Mouse (Mus musculus): ENCODE data around the gene Amh. TPM values are rescaled to one million over a fixed set of nuclear protein-coding genes. Genes with fewer than 3 reads are reported as not detected.
A peak's percentile ranks its signal among the peaks of the same experiment; 100 is the strongest.
"Not testable (repeated sequence)": the region's sequence is repeated elsewhere in the genome, so short reads cannot be mapped to it uniquely, and the experiment has no call there.

Gene Amh
- polyA plus RNA-seq, 1 experiment from 2014 or later, result not detected

DNA sequence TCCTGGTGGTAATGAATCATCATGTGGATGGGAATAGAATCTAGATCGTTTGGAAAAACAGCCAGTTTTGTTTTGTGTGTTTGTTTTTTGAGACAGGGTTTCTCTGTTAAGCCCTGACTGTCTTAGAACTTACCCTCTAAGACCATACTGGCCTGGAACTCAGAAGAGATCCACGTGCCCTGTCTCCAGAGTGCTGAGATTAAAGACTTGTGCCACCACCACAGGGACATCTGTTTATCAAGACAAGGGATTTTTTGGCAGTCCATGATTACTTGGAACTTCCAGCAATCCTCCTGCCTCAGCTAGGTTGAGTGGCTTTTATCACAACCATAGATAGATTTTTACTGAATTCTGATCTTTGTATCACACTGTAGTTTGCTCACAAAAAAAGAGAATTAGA lies 19.8 kb downstream of the Amh start:
- Histone ChIP-seq H3K4me3 (no peak overlapping the region), H3K9me3 (no peaks in the 10 kb centered on the region), H3K27me3 (no peaks in the 10 kb centered on the region), H3K4me1 (peaks cover 22% of the 10 kb centered on the region), H3K36me3 (peaks cover 8% of the 10 kb centered on the region), H3K27ac (no peak overlapping the region), H3K4me2 (replicated peaks) (no peak overlapping the region), H3K9ac (no peak overlapping the region)
- ATAC-seq (ENCODE audit: low FRiP score, low read depth), result no peak
- WGBS, result 81% methylated on average over 2 of the region's 2 CpGs

- ATAC-seq (ENCODE audit: low FRiP score, low read depth), result peak; percentile 98
- H3K4me1 ChIP-seq, result peaks cover 37% of the 10 kb centered on the region
- no peaks in the 10 kb centered on the region for H3K27me3 ChIP-seq
- H3K27ac ChIP-seq, result peak within 1 kb of the TSS; percentile 87
- peak within 1 kb of the TSS; percentile 90 for H3K9ac ChIP-seq
- under 1% methylated on average over 80 of the region's 82 CpGs for WGBS
- peaks cover 18% of the 10 kb centered on the region for H3K36me3 ChIP-seq
- H3K4me2 ChIP-seq (replicated peaks), result peak within 1 kb of the TSS; percentile 100
- no peaks in the 10 kb centered on the region for H3K9me3 ChIP-seq
- H3K4me3 ChIP-seq, result peak within 1 kb of the TSS; percentile 82
Observed at GRCm38 (mm10) chr10:80826151-80827062, 21.4 kb downstream of the Amh start, which contains the start of gene Oaz1. Oaz1 (plus strand) TSS chr10:80826656.

GRCm38 (mm10) chr10:80827063-80827869 lies 22.2 kb downstream of the Amh start:
- 8% methylated on average over 29 of the region's 29 CpGs for WGBS
- H3K4me1 ChIP-seq, result peaks cover 37% of the 10 kb centered on the region
- peak overlapping the region; percentile 90 for H3K9ac ChIP-seq
- peak overlapping the region; percentile 100 for H3K4me2 ChIP-seq (replicated peaks)
- no peaks in the 10 kb centered on the region for H3K9me3 ChIP-seq
- ATAC-seq (ENCODE audit: low FRiP score, low read depth), result no peak
- peaks cover 18% of the 10 kb centered on the region for H3K36me3 ChIP-seq
- H3K27ac ChIP-seq, result peak overlapping the region; percentile 87; the same call in 1 of the 2 replicates
- peaks cover under 1% of the 10 kb centered on the region; the same call in 1 of the 2 replicates for H3K27me3 ChIP-seq
- H3K4me3 ChIP-seq, result peak overlapping the region; percentile 82

DNA sequence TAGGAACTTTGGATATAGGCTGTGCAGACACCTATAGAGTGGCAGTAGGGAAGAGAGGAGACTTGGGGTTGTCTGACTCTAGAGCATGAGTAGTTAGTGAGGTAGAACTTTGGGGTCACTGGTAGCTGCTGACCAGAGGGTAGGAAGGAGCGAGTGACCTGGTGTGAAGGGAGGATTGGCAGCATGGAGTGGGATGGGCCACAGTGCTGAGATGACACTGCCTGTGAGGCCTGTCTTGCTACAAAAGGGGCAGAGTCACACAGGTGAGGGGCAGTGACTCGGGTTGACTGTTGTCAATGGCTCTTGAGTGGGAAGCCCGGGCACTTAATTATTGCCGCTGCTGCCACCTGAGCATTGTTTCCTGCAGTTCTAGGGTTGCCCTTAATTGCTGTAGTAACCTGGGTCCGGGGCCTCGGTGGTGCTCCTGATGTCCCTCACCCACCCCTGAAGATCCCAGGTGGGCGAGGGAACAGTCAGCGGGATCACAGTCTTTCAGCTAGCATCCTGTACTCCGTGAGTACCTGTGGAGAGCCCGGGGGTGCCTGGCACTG lies 22.9 kb downstream of the Amh start:
- Histone ChIP-seq H3K36me3 (peaks cover 18% of the 10 kb centered on the region), H3K9me3 (no peaks in the 10 kb centered on the region), H3K4me3 (peak overlapping the region; percentile 82), H3K4me2 (replicated peaks) (peak overlapping the region; percentile 100), H3K27ac (no peak overlapping the region), H3K9ac (peak overlapping the region; percentile 90), H3K4me1 (peaks cover 37% of the 10 kb centered on the region), H3K27me3 (peaks cover 7% of the 10 kb centered on the region)
- ATAC-seq (ENCODE audit: low FRiP score, low read depth), result no peak
- 72% methylated on average over 10 of the region's 10 CpGs for WGBS

GRCm38 (mm10) chr10:80828587-80828986 lies 23.5 kb downstream of the Amh start:
- peaks cover 13% of the 10 kb centered on the region for H3K27me3 ChIP-seq
- ATAC-seq (ENCODE audit: low FRiP score, low read depth); H3K27ac ChIP-seq; H3K9me3 ChIP-seq: not testable (repeated sequence)
- WGBS, result 83% methylated on average over 9 of the region's 9 CpGs
- peak overlapping the region; percentile 100 for H3K4me2 ChIP-seq (replicated peaks)
- peak overlapping the region; percentile 82 for H3K4me3 ChIP-seq
- peak overlapping the region; percentile 90; the same call in 1 of the 2 replicates for H3K9ac ChIP-seq
- peaks cover 18% of the 10 kb centered on the region for H3K36me3 ChIP-seq
- H3K4me1 ChIP-seq, result peaks cover 37% of the 10 kb centered on the region

DNA sequence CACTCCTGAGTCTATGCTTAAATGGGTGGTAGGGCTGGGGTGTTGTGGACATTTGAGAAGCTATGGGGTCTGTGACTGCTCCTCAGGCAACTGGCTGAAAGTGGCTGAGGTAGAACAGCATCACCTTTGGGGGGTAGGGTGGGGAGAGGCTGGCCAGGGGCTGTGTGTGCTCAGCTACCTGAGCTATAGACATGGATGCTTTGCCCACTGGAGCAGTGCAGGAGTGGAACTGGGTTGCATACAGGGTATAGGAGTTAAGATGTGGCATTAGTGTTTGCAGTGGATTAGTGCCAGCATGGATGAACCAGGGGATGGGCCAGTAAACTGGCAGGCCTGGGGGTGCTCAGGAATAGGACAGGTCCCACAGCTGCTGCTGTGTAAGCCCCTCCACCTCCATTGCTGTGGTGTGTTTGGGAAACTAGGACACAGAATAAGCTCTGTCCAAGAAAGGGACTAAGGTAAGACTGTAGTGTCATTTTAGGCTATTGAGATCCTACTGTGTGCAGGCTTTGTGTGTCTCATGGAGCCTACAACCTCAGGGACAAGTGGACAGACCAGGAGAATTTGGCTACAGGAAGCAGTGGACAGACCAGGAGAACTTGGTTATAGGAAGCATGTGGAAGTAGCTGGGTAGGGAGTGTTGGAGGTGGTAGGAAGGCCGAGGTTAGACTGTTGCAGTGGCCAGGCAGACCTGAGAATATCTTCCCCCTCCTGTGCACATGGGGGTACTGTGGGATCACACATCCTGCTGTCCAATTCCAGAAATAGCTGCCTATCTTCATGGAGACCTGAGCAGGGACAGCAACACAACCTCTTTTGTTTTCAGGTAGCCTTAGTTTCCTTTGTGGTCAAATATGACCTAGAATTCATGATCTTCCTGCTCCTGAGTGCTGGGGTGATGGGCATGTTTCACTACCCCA lies 24.6 kb downstream of the Amh start:
- peaks cover 18% of the 10 kb centered on the region for H3K36me3 ChIP-seq
- H3K4me3 ChIP-seq, result peak overlapping the region; percentile 0; the same call in 1 of the 2 replicates
- H3K4me2 ChIP-seq (replicated peaks), result 0 out of 2 replicates have a peak overlapping the region, but pooled peaks have one; percentile 4
- WGBS, result 71% methylated on average over 1 of the region's 1 CpGs
- no peak overlapping the region for H3K27ac ChIP-seq
- H3K9ac ChIP-seq, result no peak overlapping the region
- peaks cover 24% of the 10 kb centered on the region for H3K27me3 ChIP-seq
- ATAC-seq (ENCODE audit: low FRiP score, low read depth), result no peak
- H3K9me3 ChIP-seq, result no peaks in the 10 kb centered on the region
- H3K4me1 ChIP-seq, result peaks cover 37% of the 10 kb centered on the region

DNA sequence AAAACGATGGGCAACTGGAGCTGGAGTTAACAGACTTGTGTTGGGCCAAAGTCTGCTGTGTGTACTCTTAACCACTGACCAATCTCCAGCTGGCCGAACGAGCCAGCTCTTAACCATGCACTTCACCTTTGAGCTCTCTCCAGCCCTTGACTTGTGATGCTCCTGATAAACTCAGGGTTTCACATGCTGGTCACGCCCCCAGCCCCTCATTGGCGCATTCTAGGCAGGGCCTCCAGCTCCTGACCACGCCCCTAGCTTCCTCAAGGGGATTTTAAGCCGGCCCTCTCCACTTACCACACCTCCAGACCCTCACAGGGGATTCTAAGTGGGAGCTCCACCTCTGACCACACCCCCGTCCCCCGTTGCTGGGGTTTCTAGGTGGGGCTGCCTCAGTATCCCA lies 26.1 kb downstream of the Amh start:
- Histone ChIP-seq H3K4me3 (no peak overlapping the region), H3K36me3 (peaks cover 18% of the 10 kb centered on the region), H3K27me3 (peaks cover 39% of the 10 kb centered on the region), H3K9me3 (no peaks in the 10 kb centered on the region), H3K27ac (no peak overlapping the region), H3K9ac (no peak overlapping the region), H3K4me2 (replicated peaks) (peak overlapping the region; percentile 11; the same call in 1 of the 2 replicates), H3K4me1 (peaks cover 37% of the 10 kb centered on the region)
- WGBS, result 5% methylated on average over 9 of the region's 9 CpGs
- ATAC-seq (ENCODE audit: low FRiP score, low read depth), result no peak

DNA sequence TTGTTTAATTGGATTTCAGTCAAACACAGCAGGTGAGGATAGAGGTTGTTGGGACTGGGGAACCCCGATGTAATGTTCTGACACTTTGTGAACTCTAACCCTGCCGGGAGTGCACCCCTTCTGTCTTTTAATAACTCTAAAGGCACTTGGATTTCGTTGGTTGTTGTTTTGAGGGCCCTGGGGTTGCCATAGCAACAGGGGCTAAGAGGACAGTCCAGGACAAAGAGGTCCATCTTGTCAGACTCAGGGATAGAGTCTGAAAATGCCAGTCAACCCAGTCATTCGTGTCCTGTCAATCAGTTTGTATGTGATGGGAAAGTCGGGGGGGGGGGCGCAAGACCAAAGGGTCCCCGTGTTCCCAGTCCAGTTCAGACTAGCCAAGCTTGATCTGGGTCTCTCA lies 27.8 kb downstream of the Amh start:
- Histone ChIP-seq H3K4me1 (peaks cover 32% of the 10 kb centered on the region), H3K27me3 (peaks cover 55% of the 10 kb centered on the region)
- WGBS, result 74% methylated on average over 7 of the region's 7 CpGs

DNA sequence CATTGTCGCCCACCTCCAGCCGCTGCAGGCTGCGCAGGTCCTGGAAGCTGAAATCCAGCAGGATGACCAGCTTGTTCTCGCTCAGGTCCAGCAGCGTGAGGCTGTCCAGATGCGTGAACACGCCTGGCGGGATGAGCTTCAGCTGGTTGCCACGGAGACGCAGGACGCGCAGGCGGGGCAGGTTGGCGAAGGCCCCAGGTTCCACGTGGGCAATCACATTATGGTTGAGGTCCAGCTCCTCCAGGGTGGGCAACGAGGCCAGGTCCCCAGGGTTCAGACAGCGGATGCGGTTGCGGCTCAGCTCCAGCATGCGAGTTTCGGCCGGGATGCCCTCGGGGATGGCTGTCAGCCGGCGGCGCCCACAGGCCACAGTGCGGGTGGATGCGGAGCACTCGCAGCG lies 30.6 kb downstream of the Amh start:
- 0 out of 2 replicates have a peak overlapping the region, but pooled peaks have one; percentile 14 for H3K4me2 ChIP-seq (replicated peaks)
- WGBS, result 57% methylated on average over 30 of the region's 30 CpGs

More for the DNA sequence above, 27.8 kb downstream of the Amh start:
- H3K4me2 ChIP-seq (replicated peaks), result no peak overlapping the region
- ATAC-seq (ENCODE audit: low FRiP score, low read depth), result no peak
- peaks cover 18% of the 10 kb centered on the region for H3K36me3 ChIP-seq
- H3K4me3 ChIP-seq, result no peak overlapping the region
- H3K27ac ChIP-seq, result no peak overlapping the region
- no peak overlapping the region for H3K9ac ChIP-seq
- H3K9me3 ChIP-seq, result no peaks in the 10 kb centered on the region

DNA sequence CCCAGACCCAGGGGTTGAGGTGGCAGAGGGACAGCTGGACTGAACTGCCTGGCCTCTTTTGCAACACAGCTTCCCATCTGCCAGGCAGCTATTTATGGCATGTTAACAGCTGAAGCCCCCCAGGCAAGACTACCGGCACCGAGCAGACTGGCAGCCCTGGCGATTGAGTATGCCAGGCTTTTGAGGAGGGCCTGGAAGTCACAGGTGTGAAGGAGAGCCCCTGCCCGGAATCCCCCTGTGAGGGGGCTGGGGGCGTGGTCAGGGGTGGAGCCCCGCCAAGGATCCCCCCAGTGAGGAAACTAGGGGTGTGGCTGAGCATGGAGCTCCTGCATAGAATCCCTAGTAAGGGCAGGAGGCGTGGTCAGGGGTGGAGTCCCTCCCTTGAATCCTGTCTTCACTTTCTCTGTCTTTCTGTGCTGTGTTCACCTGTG lies 31.9 kb downstream of the Amh start:
- Histone ChIP-seq H3K27ac (no peak overlapping the region), H3K4me3 (no peak overlapping the region), H3K36me3 (no peaks in the 10 kb centered on the region), H3K4me1 (no peaks in the 10 kb centered on the region), H3K9me3 (no peaks in the 10 kb centered on the region), H3K27me3 (peaks cover 89% of the 10 kb centered on the region), H3K9ac (no peak overlapping the region), H3K4me2 (replicated peaks) (no peak overlapping the region)
- 35% methylated on average over 7 of the region's 7 CpGs for WGBS
- no peak for ATAC-seq (ENCODE audit: low FRiP score, low read depth)

More for the DNA sequence above, 30.6 kb downstream of the Amh start:
- Histone ChIP-seq H3K27me3 (peaks cover 76% of the 10 kb centered on the region), H3K9me3 (no peaks in the 10 kb centered on the region), H3K4me3 (peak overlapping the region; percentile 15; the same call in 1 of the 2 replicates), H3K4me1 (peaks cover 7% of the 10 kb centered on the region), H3K27ac (no peak overlapping the region), H3K36me3 (peaks cover 2% of the 10 kb centered on the region), H3K9ac (no peak overlapping the region)
- no peak for ATAC-seq (ENCODE audit: low FRiP score, low read depth)

DNA sequence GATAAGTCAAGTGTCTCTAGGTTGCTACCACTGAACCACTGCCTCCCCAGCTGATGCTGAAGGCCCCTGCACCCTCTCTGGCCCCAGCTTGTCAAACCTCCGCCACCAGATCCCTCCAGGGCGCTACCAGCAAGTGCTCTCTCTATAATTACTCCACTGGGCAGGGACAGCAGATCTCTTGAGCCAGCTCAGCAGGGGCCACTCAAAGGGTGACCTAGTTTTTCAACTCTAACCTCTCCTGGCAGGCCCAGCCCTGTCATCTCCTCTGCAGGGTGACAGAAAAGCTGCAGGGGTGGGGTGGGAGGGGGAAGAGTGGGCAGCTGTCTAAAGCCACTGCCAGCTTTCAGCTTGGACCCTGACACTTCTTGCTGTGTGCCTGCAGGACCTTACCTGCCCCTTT lies 32.8 kb downstream of the Amh start:
- Histone ChIP-seq H3K4me3 (no peak overlapping the region), H3K9ac (peak overlapping the region; percentile 13; the same call in 1 of the 2 replicates), H3K36me3 (no peaks in the 10 kb centered on the region), H3K9me3 (no peaks in the 10 kb centered on the region), H3K4me1 (no peaks in the 10 kb centered on the region), H3K4me2 (replicated peaks) (no peak overlapping the region), H3K27ac (no peak overlapping the region), H3K27me3 (peaks cover 92% of the 10 kb centered on the region)
- ATAC-seq (ENCODE audit: low FRiP score, low read depth), result no peak
- 22% methylated on average over 2 of the region's 2 CpGs for WGBS
